Mouse (Mus musculus): ENCODE measurements around the gene Upf3b.

Upf3b gene

DNA sequence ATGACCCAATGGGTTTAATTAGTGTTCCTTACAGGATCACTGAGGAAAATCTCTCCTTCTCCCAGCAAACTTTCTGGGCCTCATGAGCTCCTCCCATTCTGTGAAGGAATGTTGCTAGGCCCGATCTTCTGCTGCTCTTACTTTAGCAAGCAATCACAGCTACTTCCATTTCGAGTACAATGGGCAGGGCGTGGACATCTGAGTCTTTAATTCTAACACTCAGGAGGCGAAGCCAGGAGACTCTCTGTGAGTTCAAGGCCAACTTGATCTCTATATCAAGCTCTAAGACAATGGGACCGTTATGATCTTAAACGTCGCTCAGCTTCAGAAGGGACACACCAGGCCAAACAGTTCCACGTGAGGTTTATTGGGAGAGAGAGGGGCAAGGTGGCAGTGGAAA lies 33.5 kb downstream of the Upf3b start:
- DNase-seq: no peak

DNA sequence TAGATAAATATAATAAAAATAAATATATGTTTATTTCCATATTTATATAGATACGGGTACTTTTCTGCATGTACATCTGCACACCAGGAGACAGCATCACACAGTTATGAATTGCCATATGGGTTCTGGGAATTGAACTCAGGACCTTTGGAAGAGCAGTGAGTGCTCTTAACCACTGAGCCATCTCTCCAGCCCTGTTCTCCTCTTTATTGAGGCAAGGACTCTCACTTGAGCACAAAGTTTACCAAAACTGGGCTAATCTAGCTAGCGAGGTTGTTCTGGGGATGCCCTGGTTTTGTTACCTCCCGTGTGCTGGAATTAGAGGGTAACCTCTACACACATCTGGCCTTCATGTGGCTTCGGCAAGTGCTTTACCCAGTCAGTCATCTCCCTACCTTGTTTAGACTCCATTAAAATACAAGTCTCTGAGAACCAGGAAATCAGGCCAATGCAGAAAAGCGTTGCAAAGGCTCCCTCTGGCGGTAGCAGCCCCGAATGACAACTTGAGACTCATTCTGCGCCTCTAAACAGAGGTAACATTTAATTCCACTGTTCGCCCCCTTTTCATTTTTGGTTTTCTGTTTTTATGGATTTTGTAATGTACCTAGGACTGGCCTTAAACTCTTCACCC lies 35.7 kb downstream of the Upf3b start:
- peak; percentile 77 to 82 for DNase-seq

DNA sequence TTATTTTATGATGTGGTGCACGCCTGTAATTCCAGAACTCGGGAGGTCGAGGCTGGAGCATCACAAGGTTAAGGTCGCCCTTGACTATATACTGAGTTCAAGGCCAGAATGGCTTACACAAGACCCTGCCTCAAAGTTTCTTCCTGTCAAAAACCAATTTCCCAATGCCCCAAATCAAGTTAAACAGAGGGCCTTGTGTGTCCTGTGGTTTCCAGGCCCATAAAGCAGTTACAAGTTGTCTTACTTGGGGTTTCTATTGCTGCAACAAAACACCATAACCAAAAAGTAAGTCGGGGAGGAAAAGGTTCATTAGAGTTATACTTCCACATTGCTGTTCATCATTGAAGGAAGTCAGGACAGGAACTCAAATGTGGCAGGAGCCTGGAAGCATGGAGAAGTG lies 41.4 kb downstream of the Upf3b start:
- no peak for DNase-seq

DNA sequence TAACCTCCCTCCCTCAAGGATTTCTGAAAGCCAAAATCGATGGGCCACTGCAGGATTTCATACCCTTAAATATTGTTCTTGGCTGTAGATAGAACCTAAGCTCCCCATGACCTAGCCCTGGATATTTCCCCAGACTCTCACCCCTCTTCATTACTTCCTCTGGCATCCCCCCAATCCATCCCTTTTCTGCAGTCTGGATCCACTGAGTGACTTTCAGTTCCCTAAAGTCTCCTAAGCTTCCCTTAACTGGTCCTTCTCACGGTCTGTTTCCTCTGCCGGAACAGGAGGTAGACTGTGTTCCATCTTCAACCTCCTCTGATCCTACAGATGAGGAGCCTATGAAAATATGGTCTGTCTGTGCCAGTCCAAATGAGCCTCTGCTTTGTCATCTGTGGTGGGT lies 42.8 kb downstream of the Upf3b start:
- DNase-seq: no peak

DNA sequence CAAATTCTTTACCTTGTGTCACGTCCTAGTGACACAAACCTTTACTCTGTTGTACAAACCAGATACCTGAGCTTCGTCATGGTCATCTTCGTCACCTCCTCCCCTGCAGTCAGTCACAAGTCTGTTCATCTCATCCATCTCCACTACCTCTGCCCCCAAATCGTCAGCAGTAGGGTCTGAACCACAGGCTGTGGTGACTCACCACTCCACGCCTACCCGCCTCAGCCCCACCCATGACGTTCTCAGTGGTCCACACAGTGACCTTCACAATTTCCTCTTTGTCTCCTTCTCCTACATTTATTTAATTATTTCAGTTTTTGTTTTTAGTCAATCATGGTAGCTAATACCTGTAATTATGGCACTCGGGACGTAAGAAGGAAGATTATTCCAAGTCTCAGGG lies 46.2 kb downstream of the Upf3b start:
- no peak for DNase-seq

DNA sequence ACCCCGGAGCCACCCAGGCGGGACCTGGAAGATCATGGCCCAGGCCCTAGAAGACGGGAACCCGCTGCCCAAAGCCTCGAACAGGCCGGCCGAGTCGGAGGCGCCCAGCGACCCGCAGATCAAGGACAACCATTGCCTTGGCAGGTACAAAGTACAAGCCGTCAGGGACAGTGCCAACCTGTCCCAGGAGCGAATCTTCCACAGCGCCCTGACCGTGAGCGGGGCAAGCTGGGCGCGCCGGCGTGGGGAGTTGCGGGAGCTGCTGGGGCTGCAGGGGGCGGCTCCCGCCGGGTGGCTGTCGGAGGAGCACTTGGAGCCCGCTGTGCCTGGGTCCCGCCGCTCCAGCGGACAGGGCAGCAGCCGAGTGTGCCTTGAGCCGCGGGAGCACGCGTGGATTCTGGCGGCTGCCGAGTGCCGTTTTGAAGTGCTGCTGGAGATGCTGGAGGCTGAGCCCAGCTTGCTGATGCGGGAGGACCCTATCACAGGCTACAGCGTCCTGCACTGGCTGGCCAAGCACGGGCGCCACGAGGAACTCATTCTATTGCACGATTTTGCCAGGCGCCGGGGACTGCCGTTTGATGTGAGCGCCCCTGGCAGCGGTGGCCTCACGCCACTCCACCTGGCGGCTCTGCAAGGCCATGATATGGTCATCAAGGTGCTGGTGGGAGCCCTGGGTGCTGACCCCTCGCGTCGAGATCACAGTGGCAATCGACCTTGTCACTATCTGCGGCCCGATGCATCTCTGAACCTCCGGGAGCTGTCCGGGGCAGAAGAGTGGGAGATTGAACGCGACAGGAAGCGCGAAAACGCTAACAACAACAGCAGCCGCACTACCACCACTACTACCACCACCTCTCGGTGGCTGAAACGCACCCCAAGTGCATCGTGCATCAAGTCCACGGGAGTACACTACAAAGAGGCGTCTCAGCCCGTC lies 61.0 kb downstream of the Upf3b start:
- peak; percentile 12 to 21 for DNase-seq

DNA sequence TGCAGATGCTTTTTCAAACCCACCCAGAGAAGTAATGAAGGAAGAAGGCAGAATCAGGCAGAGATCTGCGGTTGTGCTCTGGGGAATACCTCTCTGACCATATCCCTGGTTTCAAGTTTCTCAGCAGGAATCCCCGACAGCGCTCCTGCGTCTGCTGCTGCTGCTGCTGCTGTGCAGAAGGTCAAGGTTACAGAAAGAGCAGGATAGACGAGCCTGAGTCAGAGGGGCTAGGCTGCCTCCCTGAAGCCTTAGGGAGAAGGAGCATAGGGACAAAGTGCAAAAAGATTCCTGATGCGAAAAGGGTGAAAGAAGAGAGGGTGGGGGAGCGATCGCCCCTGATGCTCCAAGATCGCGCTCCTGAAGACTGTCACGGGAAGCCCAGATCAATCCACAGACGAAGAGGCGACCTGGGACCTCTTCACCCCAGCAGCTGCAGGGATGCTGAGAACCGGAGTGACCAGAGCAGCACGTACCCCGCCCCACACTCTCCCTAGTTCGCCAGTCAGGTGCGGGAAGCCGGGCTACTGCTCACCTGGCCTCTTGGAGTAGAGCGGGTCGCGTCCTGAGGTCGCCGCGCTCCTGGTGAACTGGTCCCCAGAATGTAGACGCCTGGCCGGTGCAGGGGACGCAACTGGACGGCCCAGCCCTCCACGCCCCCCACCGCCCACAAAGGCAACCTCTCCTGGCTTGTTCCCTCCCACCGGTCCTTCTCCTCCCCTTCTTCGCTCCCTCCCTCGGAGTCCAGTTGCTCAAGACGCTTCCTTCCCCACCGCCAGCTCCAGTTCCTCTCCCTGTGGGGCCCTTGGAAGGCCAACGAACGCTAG lies 61.8 kb downstream of the Upf3b start, which contains the start of gene Sowahd:
Gene Sowahd (plus strand): TSS at position 780 of the 824 bp plus-strand sequence.
- DNase-seq: no peak

DNA sequence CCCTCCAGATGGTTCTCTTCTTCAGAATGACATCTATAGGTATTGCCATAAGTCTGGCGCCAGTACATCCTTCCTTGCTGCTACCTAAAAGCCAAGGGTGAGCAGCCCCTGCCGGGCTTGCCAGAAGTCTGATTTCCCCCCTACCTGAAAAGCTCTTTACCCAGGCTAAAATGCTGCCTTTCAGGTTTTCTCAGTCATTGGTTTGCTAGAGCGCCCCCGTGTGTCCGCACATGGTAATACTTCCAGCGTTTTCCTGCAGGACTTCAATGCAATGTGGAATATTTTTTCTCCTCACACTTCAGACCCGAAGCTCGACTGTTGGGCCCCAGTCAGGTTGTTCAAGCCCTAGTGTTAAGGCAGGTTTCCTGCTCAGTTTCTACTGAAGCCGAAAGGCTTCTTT lies 67.4 kb downstream of the Upf3b start:
- DNase-seq: peak; percentile 79 to 82

All from cerebellum, postnatal 10 days (tissue).